Mouse (Mus musculus) right cerebral cortex, postnatal 25 days (tissue): ENCODE measurements around the gene Cenpe.
"Not testable (repeated sequence)": the region's sequence is repeated elsewhere in the genome, so short reads cannot be mapped to it uniquely, and the experiment has no call there.

ENCODE experiments used
- DNase-seq: peaks from one replicate; pipeline ENCODE4 v3.0.0; 2022

Cenpe gene

GRCm38 (mm10) chr3:135211805-135212657 is at the start of gene Cenpe:
Cenpe (plus strand) TSS chr3:135212537.
- peak; percentile 82 for DNase-seq

- DNase-seq: no peak
Measured at GRCm38 (mm10) chr3:135171898-135172446, 40.4 kb upstream of the Cenpe start.

- DNase-seq: no peak
Measured at GRCm38 (mm10) chr3:135191861-135192260, 20.5 kb upstream of the Cenpe start.

GRCm38 (mm10) chr3:135198051-135198450 is 14.3 kb upstream of the Cenpe start:
- DNase-seq: not testable (repeated sequence)

GRCm38 (mm10) chr3:135200409-135201303 is 11.7 kb upstream of the Cenpe start:
- DNase-seq: no peak

- peak; percentile 24 for DNase-seq
Measured at GRCm38 (mm10) chr3:135206621-135207020, 5.7 kb upstream of the Cenpe start.

- DNase-seq: no peak
Measured at GRCm38 (mm10) chr3:135212658-135213350, 467 bp downstream of the Cenpe start.

GRCm38 (mm10) chr3:135232058-135232457 is 19.7 kb downstream of the Cenpe start:
- no peak for DNase-seq

GRCm38 (mm10) chr3:135232462-135232861 is 20.1 kb downstream of the Cenpe start:
- no peak for DNase-seq

- no peak for DNase-seq
Measured at GRCm38 (mm10) chr3:135245733-135246132, 33.4 kb downstream of the Cenpe start.

GRCm38 (mm10) chr3:135246828-135247227 is 34.5 kb downstream of the Cenpe start:
- no peak for DNase-seq

GRCm38 (mm10) chr3:135249104-135249503 is 36.8 kb downstream of the Cenpe start:
- no peak for DNase-seq

- no peak for DNase-seq
Measured at GRCm38 (mm10) chr3:135251825-135252224, 39.5 kb downstream of the Cenpe start.

- no peak for DNase-seq
Measured at GRCm38 (mm10) chr3:135254784-135255183, 42.4 kb downstream of the Cenpe start.

- no peak for DNase-seq
Measured at GRCm38 (mm10) chr3:135258919-135259318, 46.6 kb downstream of the Cenpe start.

GRCm38 (mm10) chr3:135260233-135260632 is 47.9 kb downstream of the Cenpe start:
- no peak for DNase-seq

- no peak for DNase-seq
Measured at GRCm38 (mm10) chr3:135268616-135269015, 56.3 kb downstream of the Cenpe start.

GRCm38 (mm10) chr3:135269391-135269990 is 57.2 kb downstream of the Cenpe start:
- DNase-seq: no peak

- DNase-seq: no peak
Measured at GRCm38 (mm10) chr3:135272627-135273026, 60.3 kb downstream of the Cenpe start.

- DNase-seq: no peak
Measured at GRCm38 (mm10) chr3:135273047-135273446, 60.7 kb downstream of the Cenpe start.

GRCm38 (mm10) chr3:135280160-135280559 is 67.8 kb downstream of the Cenpe start:
- DNase-seq: no peak
